Mouse (Mus musculus) heart, postnatal 0 days (tissue): ENCODE data around the gene Tenm2. TPM values are rescaled to one million over a fixed set of nuclear protein-coding genes. Genes with fewer than 3 reads are reported as not detected.

Experiments
- ATAC-seq: fragments of 200-750 bp; cut with Nextera tagmentation; 2 replicates; pipeline ENCODE4 v1.8.0; 2017; ENCODE audit warnings: low read depth, moderate number of reproducible peaks, moderate library complexity; ENCODE audit not compliant: insufficient read depth
- DNase-seq: peaks from one replicate; pipeline ENCODE4 v3.0.0-alpha.2; 2016; ENCODE audit warnings: low spot score
- H3K27ac ChIP-seq: fragments of 300-500 bp; sonication (generic); 2 replicates; pipeline ENCODE4 v1.5.1; 2014; ENCODE audit warnings: low read depth, mild to moderate bottlenecking
- H3K27me3 ChIP-seq: fragments of 300-500 bp; sonication (generic); 2 replicates; pipeline ENCODE4 v1.6.1; 2014; ENCODE audit warnings: low read length, mixed read lengths; ENCODE audit not compliant: control insufficient read depth, insufficient read depth
- H3K36me3 ChIP-seq: fragments of 300-500 bp; sonication (generic); replicated peaks from 2 replicates; pipeline ENCODE4 v1.6.1; 2014; ENCODE audit warnings: low read length, mixed read lengths; ENCODE audit not compliant: control insufficient read depth, insufficient read depth
- H3K4me1 ChIP-seq: fragments of 300-500 bp; sonication (generic); 2 replicates; pipeline ENCODE4 v1.6.1; 2014; ENCODE audit warnings: antibody characterized with exemption; ENCODE audit not compliant: control insufficient read depth, insufficient read depth
- H3K4me2 ChIP-seq: fragments of 300-500 bp; sonication (generic); 2 replicates; pipeline ENCODE4 v1.6.1; 2014; ENCODE audit warnings: low read depth, mild to moderate bottlenecking, low read length, moderate library complexity
- H3K4me3 ChIP-seq: fragments of 300-500 bp; sonication (generic); 2 replicates; pipeline ENCODE4 v1.5.1; 2014; ENCODE audit warnings: low read depth, low read length
- H3K9ac ChIP-seq: fragments of 300-500 bp; sonication (generic); replicated peaks from 2 replicates; pipeline ENCODE4 v1.6.1; 2014; ENCODE audit warnings: low read depth, low read length, mixed read lengths
- H3K9me3 ChIP-seq: fragments of 300-500 bp; sonication (generic); replicated peaks from 2 replicates; pipeline ENCODE4 v1.6.1; 2016; ENCODE audit warnings: low read length; ENCODE audit not compliant: control insufficient read depth
- CTCF ChIP-seq: IDR thresholded peaks from 2 replicates; pipeline ENCODE4 v1.5.1; 2016; ENCODE audit warnings: antibody characterized with exemption, control low read depth, low read depth
- EP300 ChIP-seq: IDR thresholded peaks from 2 replicates; pipeline ENCODE4 v1.6.1; 2016; ENCODE audit warnings: antibody characterized with exemption, low read depth
- WGBS: fragments of 180-500 bp; shearing (Covaris S2); extraction: QIAGEN DNeasy Blood & Tissue Kit; methylation state at CpG from one replicate; pipeline ENCODE4 v1.1.7; 2014; 5-methylcytosine and 5-hydroxymethylcytosine counted together
- polyA plus RNA-seq: library from polyadenylated mRNA; unstranded; fragments of >200 nt; fragmentation: Nextera tagmentation; extraction: Ambion mirVana; gene quantifications from 2 replicates; pipeline ENCODE4 v1.2.1, GENCODE M21; 2015
- total RNA-seq: library from RNA; depleted of rRNA; stranded (reverse); fragments of >200 nt; gene quantifications from 2 replicates; pipeline ENCODE4 v1.2.3, GENCODE M21; 2014; ENCODE audit warnings: low replicate concordance

The Tenm2 gene
- total and polyA plus RNA-seq, 2 experiments from 2014 or later: 0.14 to 0.95 TPM

DNA sequence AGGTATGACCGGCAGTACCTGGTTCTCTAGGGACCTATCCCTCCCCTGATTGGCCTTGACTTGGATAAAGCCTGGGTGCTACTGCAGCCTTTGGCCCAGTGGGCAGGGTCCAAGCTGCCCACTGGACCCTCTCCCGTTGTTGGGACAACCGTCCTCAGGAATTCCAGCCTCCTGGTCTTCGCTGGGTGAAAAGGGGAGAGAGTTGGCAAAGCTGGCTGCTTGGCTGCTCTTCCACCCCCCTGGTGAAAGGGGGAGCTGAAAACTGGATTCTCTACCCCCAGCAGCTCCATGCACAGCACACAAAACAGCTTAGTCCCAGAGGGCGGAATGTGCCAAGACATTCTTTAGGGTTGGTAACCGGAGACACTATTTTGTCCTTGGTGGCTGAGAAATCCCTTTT lies 1259.3 kb downstream of the Tenm2 start:
- WGBS: 58% methylated on average over 6 of the region's 6 CpGs
- DNase-seq (no peak), ATAC-seq (no peak)
- H3K27ac ChIP-seq: no peak overlapping the region
- H3K9me3 ChIP-seq: no peaks in the 10 kb centered on the region
- TF ChIP-seq EP300: no peak
- no peak for TF ChIP-seq CTCF
- H3K9ac ChIP-seq: no peak overlapping the region
- no peak overlapping the region for H3K4me2 ChIP-seq
- H3K4me3 ChIP-seq: no peak overlapping the region
- no peaks in the 10 kb centered on the region for H3K4me1 ChIP-seq
- H3K36me3 ChIP-seq: no peaks in the 10 kb centered on the region
- H3K27me3 ChIP-seq: peaks cover 22% of the 10 kb centered on the region

DNA sequence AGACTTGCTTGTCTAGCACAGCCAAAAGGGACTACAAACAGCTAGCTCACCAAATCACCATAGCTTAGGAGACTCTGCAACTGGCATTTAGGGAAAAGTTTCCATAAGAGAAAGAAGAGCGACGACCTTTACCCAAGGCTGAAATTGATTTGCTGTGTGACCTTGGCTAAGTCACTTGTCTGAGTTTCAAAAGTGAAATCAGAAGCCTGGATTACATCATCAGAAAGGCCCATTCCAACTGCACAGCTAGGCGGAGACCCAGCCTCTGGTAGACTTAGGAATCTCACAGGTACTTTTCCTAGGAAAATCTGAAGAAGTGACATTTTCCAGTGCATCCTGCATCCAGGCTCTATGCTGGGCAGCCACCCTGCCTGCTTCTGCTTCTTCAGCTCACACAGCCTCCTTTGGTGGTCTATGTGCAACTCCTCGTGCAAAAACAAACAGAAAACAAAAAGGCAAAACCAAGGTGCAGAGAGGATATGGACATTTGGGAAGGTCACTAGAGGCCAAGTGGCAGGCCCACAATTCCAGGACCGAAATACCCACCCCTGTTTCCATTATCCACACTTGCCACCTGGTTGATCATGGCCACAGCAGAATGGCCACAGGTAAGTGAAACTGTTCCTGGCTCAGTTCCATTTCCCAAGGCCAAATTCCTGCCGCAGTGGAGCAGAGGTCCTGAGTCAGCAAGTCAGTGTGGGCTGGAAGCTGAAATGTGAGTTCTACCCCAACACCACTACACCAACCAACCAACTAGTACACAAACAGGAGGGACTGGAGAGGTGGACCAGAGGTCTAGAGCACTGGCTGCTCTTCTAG lies 1260.9 kb downstream of the Tenm2 start:
- Histone ChIP-seq H3K9me3 (no peaks in the 10 kb centered on the region), H3K9ac (no peak overlapping the region), H3K27ac (no peak overlapping the region), H3K27me3 (peaks cover 17% of the 10 kb centered on the region), H3K36me3 (no peaks in the 10 kb centered on the region), H3K4me3 (no peak overlapping the region), H3K4me1 (no peaks in the 10 kb centered on the region), H3K4me2 (no peak overlapping the region)
- TF ChIP-seq EP300 (no peak), CTCF (no peak)
- WGBS: 73% methylated on average over 6 of the region's 6 CpGs
- ATAC-seq (no peak), DNase-seq (no peak)

DNA sequence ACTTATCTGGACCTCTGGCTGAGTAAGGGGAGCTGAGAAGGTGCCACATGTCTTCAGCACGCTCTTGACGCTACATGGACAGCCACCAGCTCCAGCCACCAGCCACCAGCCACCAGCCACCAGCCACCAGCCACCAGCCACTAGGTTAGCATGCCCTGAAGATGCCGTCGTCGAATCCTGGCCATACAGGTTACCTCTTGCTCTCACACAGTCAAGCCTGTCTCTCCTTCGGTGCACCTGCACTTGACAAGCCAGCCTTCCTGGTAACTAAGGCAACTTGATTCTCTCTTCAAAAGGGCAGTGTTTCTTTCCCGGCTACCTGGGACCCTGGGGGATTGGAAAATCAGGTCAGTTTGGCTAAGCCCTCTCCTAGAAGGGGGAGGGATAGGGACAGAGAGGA lies 1262.6 kb downstream of the Tenm2 start:
- DNase-seq (no peak), ATAC-seq (no peak)
- H3K4me2 ChIP-seq: no peak overlapping the region
- H3K36me3 ChIP-seq: no peaks in the 10 kb centered on the region
- H3K27me3 ChIP-seq: no peaks in the 10 kb centered on the region; the same call in 1 of the 2 replicates
- 47% methylated on average over 7 of the region's 7 CpGs for WGBS
- no peak for TF ChIP-seq CTCF
- TF ChIP-seq EP300: no peak
- H3K9me3 ChIP-seq: no peaks in the 10 kb centered on the region
- H3K9ac ChIP-seq: no peak overlapping the region
- no peaks in the 10 kb centered on the region for H3K4me1 ChIP-seq
- no peak overlapping the region for H3K27ac ChIP-seq
- H3K4me3 ChIP-seq: no peak overlapping the region

DNA sequence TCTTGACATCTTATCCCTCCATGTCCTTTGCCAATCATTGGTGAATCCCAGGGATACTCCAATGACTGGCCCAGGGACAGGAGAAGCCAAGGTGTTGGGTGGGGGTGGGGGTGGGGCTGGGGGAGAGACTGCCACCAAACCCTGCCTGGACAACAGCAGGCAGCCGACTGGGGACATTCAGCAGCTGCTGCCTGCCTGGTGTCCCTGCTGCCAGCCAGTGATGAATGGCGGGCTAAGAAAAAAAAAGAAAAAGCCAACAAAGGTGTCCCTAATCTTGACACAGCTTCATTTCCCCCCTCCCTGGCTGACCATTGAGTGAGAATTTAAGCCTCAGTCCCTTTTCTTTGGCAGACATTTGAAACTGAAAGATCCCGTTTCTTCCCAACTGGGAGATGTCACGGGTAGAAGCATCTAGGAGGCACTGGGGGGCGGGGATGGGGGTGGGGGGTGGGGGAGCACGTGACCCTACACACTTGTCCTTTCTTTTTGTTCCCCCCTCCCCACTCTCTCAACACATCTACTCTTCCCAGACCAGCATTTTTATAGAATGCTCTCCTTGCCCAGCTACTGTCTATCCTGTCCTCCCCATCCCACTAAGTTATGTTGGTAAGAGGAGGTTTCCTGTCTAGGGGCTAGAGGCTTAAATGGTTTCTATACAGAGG lies 1263.4 kb downstream of the Tenm2 start:
- Histone ChIP-seq H3K36me3 (no peaks in the 10 kb centered on the region), H3K27ac (no peak overlapping the region), H3K4me3 (no peak overlapping the region), H3K27me3 (no peaks in the 10 kb centered on the region), H3K9me3 (no peaks in the 10 kb centered on the region), H3K9ac (no peak overlapping the region), H3K4me1 (no peaks in the 10 kb centered on the region), H3K4me2 (no peak overlapping the region)
- no peak for TF ChIP-seq EP300
- TF ChIP-seq CTCF: no peak
- 25% methylated on average over 6 of the region's 6 CpGs for WGBS
- ATAC-seq (no peak), DNase-seq (no peak)

DNA sequence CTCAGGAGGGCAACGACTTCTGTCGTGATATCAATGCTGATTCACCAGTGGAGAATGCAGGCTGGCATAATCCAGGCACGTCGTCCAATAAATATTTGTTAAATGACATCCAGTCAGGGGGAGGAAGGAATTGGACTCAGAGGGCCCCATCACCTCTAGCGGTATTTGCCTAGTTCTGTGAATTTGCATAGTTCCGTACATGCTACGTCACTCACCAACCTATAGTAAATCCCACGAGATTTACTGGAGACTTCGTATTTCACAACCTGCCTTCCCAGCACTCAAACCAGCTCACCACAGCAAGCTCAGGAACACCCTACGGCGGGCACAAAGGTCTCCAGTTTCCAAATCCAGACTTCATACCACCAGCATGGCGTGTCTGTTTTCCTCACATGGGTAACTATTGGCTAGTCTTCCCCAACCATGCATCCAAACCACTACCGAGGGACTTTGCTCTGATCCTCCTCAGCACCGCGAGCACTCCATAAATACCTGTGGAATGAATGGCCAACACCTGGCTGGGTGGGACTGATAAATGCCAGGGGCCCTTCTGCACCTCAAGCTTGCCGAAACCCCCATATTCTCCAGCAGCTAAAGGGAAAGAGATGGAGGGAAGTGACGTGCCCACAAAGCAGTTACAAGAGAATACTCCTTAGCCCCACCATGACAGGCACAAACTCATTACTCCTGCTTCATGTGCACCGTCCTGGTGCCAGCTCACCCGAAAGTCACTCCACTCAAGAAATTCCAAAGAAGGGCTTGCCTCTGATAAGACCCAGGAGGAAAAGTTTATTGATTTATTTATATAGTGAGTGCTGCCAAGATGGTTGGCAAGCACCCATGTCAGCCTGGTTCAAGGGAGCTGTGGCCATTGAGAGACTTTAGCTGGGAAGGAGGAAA lies 1264.7 kb downstream of the Tenm2 start:
- H3K27ac ChIP-seq: no peak overlapping the region
- 67% methylated on average over 19 of the region's 19 CpGs for WGBS
- H3K4me3 ChIP-seq: no peak overlapping the region
- no peak for ATAC-seq
- DNase-seq: no peak
- H3K9ac ChIP-seq: no peak overlapping the region
- no peak overlapping the region for H3K4me2 ChIP-seq
- H3K27me3 ChIP-seq: no peaks in the 10 kb centered on the region
- H3K9me3 ChIP-seq: no peaks in the 10 kb centered on the region
- no peaks in the 10 kb centered on the region for H3K4me1 ChIP-seq
- H3K36me3 ChIP-seq: no peaks in the 10 kb centered on the region
- TF ChIP-seq CTCF (no peak), EP300 (no peak)
